Mouse (Mus musculus): ENCODE results near the gene Trip6.

DNA sequence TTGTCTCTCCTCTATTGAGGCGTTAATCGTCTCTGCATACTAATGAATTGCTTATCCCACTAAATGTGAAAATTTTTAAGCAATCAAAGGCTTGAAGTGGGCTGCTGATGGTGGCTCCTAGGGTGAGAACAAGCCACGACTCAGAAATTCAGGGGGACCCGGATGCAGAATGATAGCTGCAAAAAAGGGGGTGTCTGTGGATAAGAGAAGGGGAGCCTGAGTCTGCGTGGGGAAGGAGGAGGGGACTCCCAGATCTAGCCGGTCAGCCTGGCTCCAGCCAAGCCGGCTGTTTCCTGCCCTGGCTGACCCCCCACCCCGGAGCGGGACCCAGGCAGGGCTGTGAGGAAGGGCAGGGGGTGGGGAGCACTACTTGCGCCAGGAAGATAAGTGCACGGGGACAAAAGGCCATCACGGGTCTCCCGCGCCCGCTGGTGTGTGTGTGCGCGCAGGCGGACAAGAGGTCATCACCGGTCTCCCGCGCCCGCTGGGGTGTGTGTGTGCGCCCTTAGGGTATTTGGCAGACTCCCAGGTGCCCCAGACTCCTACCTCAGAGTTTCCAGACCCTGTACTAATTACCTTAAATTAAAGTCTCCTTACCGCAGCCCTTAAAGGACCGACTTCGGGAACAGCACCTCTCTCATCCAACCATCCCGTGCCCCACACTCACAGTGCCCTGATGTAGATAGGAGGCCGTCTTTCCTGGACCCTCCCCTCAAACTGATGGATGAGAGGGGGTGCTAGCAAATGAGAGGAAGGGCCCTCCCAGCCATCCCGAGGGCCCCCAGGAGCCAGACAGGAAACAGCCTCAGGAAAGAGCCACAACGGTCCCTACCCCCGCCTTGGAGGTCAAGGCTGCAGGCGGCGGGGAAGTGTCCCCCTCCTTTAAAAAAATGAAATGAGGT is 34.5 kb upstream of the Trip6 start:
- no peak for TF ChIP-seq CTCF (IDR thresholded peaks at IDR 0.05; ENCODE audit: control insufficient read depth, insufficient read depth, low read length)
- no peak for TF ChIP-seq POLR2A (IDR thresholded peaks at IDR 0.05; ENCODE audit: borderline replicate concordance, control insufficient read depth, low read depth, low read length)

Data from bone marrow, adult 2 months (tissue).